Mouse (Mus musculus) intestine, postnatal 0 days (tissue): ENCODE measurements around the gene Adgrf3. TPM values are rescaled to one million over a fixed set of nuclear protein-coding genes. Genes with fewer than 3 reads are reported as not detected.

Source experiments
- ATAC-seq: fragments of 200-750 bp; cut with Nextera tagmentation; 2 replicates; pipeline ENCODE4 v1.8.0; 2017; ENCODE audit warnings: mild to moderate bottlenecking, moderate TSS enrichment, moderate library complexity
- H3K27ac ChIP-seq: fragments of 300-500 bp; sonication (generic); 2 replicates; pipeline ENCODE4 v1.5.1; 2014; ENCODE audit warnings: mild to moderate bottlenecking, low read depth, low read length, moderate library complexity
- H3K27me3 ChIP-seq: fragments of 300-500 bp; sonication (generic); replicated peaks from 2 replicates; pipeline ENCODE4 v1.6.1; 2014; ENCODE audit warnings: low read length, mixed read lengths; ENCODE audit not compliant: control insufficient read depth, insufficient read depth
- H3K36me3 ChIP-seq: fragments of 300-500 bp; sonication (generic); 2 replicates; pipeline ENCODE4 v1.6.1; 2014; ENCODE audit warnings: mild to moderate bottlenecking, moderate library complexity; ENCODE audit not compliant: control insufficient read depth, insufficient read depth
- H3K4me1 ChIP-seq: fragments of 300-500 bp; sonication (generic); replicated peaks from 2 replicates; pipeline ENCODE4 v1.6.1; 2014; ENCODE audit warnings: antibody characterized with exemption, low read length, mixed read lengths; ENCODE audit not compliant: control insufficient read depth, insufficient read depth
- H3K4me2 ChIP-seq: fragments of 300-500 bp; sonication (generic); replicated peaks from 2 replicates; pipeline ENCODE4 v1.6.1; 2014; ENCODE audit warnings: low read depth, mild to moderate bottlenecking, moderate library complexity
- H3K4me3 ChIP-seq: fragments of 300-500 bp; sonication (generic); 2 replicates; pipeline ENCODE4 v1.5.1; 2014; ENCODE audit warnings: low read depth, low read length
- H3K9ac ChIP-seq: fragments of 300-500 bp; sonication (generic); 2 replicates; pipeline ENCODE4 v1.6.1; 2014; ENCODE audit warnings: mild to moderate bottlenecking, low read depth, low read length
- H3K9me3 ChIP-seq: fragments of 300-500 bp; sonication (generic); 2 replicates; pipeline ENCODE4 v1.6.1; 2016; ENCODE audit warnings: mixed run types; ENCODE audit not compliant: control insufficient read depth
- CTCF ChIP-seq: sonication (generic); IDR thresholded peaks from 2 replicates; pipeline ENCODE4 v1.5.1; 2016; ENCODE audit warnings: low read depth, mild to moderate bottlenecking, control low read depth, antibody characterized with exemption, moderate library complexity
- whole genome bisulfite sequencing: fragments of 180-500 bp; shearing (Covaris S2); extraction: QIAGEN DNeasy Blood & Tissue Kit; methylation state at CpG from one replicate; pipeline ENCODE4 v1.1.7; 2014; 5-methylcytosine and 5-hydroxymethylcytosine counted together
- microRNA counts: library from miRNA; unstranded; fragments of <30 nt; microRNA quantifications from one replicate; lab custom pipeline; 2016
- microRNA-seq: library from miRNA; unstranded; fragments of <30 nt; microRNA quantifications from one replicate; pipeline ENCODE4, GENCODE M21; 2016
- polyA plus RNA-seq: library from polyadenylated mRNA; unstranded; fragments of >200 nt; fragmentation: Nextera tagmentation; extraction: Ambion mirVana; gene quantifications from 2 replicates; pipeline ENCODE4 v1.2.1, GENCODE M21; 2015

The Adgrf3 gene
- polyA plus RNA-seq, 1 experiment from 2014 or later: 0.07 TPM

- Histone ChIP-seq H3K4me2 (peak overlapping the region; percentile 43; the same call in 1 of the 2 replicates), H3K36me3 (peaks cover 18% of the 10 kb centered on the region; the same call in 1 of the 2 replicates), H3K4me1 (0 out of 2 replicates have a peak, but pooled peaks cover 3% of the 10 kb centered on the region), H3K4me3 (no peak overlapping the region), H3K9me3 (no peaks in the 10 kb centered on the region), H3K9ac (no peak overlapping the region), H3K27ac (peak overlapping the region; percentile 55; the same call in 1 of the 2 replicates), H3K27me3 (no peaks in the 10 kb centered on the region)
- no peak for TF ChIP-seq CTCF
- ATAC-seq: no peak
- WGBS: 36% methylated on average over 1 of the region's 1 CpGs
These were observed 53.1 kb downstream of the Adgrf3 start for GRCm38 (mm10) chr5:30152413-30152812.

DNA sequence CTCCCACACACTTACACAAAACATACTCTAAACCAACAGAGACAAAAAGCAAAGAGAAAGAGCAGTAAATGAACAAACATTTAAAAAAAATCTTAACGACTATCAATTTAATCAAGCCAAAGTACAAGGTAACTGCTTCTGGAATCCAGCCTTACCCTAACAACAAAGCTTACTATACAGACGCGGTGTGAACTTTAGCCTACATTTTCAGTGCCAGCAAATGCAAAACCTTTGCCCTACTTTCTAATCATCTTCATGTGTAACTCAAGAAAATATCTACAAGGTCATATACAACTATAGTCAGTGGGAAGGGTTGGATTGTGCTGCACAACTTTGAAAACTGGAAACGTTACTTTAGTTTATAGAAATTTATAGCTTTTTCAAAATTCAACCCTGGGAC lies 53.5 kb downstream of the Adgrf3 start:
- Histone ChIP-seq H3K4me3 (no peak overlapping the region), H3K27me3 (no peaks in the 10 kb centered on the region), H3K9me3 (no peaks in the 10 kb centered on the region), H3K27ac (peak overlapping the region; percentile 55), H3K4me2 (peak overlapping the region; percentile 35; the same call in 1 of the 2 replicates), H3K9ac (no peak overlapping the region), H3K4me1 (0 out of 2 replicates have a peak, but pooled peaks cover 3% of the 10 kb centered on the region), H3K36me3 (peaks cover 20% of the 10 kb centered on the region; the same call in 1 of the 2 replicates)
- TF ChIP-seq CTCF: no peak
- 36% methylated on average over 4 of the region's 4 CpGs for WGBS
- peak; percentile 69 for ATAC-seq

DNA sequence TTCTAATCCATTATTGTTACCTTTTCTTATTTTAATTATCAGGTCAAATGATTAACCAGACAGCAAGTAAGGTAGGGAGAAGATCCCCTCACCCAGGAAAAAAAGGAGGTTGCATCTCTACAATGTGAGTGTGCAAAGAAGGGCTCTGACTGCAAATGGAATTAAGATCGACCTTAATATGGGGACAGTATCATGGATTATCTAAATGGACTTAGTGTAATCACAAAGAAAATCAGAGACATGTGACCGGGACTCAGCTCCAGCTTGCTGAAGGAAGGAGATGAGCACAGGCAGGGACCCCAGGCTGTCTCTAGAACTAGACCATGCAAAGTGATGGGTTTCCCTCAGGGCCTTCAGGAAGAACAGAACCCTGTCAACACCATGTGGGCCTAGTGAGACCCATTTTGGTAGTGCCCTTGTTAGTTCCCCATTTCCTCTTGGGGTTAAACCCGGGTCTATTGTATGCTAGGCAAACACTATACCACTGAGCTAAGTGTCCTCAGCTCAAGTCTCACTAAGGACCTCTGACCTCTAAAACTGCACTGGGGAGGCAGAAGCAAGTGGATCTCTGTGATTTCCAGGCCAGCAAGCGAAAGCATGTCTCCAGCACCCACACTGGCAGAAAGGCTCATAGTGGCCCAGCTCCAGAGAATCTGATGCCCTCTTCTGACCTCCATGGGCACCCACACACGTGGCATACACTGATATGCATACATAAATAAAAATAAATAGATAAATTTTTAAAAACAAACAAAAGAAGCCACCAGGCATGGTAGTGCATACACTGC lies 57.2 kb downstream of the Adgrf3 start:
- WGBS: 74% methylated on average over 5 of the region's 5 CpGs
- Histone ChIP-seq H3K9ac (no peak overlapping the region), H3K4me3 (no peak overlapping the region), H3K27ac (no peak overlapping the region), H3K4me2 (no peak overlapping the region), H3K27me3 (no peaks in the 10 kb centered on the region), H3K4me1 (0 out of 2 replicates have a peak, but pooled peaks cover 3% of the 10 kb centered on the region), H3K9me3 (no peaks in the 10 kb centered on the region), H3K36me3 (peaks cover 53% of the 10 kb centered on the region)
- no peak for ATAC-seq
- TF ChIP-seq CTCF: no peak

DNA sequence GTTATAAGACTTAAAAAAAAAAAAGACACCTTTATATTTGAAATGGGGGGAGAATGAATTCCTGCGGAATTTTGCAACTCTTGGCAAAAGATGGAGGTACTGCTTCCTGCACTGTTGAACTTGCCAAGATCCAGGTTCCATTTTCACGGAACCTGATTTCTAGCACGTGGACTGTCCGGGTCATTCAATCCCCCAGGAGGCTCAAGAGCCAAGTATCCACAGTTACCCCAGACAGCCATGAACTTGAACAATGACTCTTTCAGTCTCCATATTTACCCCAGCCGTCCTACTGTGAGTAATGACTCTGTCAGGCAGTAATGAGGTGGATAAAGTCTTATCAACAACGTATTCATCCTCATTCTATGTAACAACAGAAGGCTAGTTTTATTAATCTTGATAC lies 59.0 kb downstream of the Adgrf3 start:
- Histone ChIP-seq H3K9me3 (no peaks in the 10 kb centered on the region), H3K36me3 (peaks cover 69% of the 10 kb centered on the region), H3K27me3 (no peaks in the 10 kb centered on the region), H3K4me3 (no peak overlapping the region), H3K4me2 (no peak overlapping the region), H3K27ac (no peak overlapping the region), H3K4me1 (0 out of 2 replicates have a peak, but pooled peaks cover 3% of the 10 kb centered on the region), H3K9ac (no peak overlapping the region)
- TF ChIP-seq CTCF: no peak
- WGBS: 82% methylated on average over 6 of the region's 6 CpGs
- ATAC-seq: no peak

MicroRNAs within 50 kb of the gene (microRNA counts, 519-probe panel; counts per million panel counts)
- 1,939 counts per million, percentile 12 among the panel's probes with 10 or more counts for microRNA mmu-miR-1960 (lab: Ali Mortazavi, UCI)

Small RNA genes lying within 50 kb of the gene (microRNA-seq; reads per million reads assigned to microRNA genes)
- not detected for gene Mir1960

Other genes starting within 250 kb of the Adgrf3 start
- 0.17 and 0.34 TPM in 2 replicates for gene Il6, start 192.6 kb downstream of the Adgrf3 start, polyA plus RNA-seq
- gene Tyms, start 132.1 kb downstream of the Adgrf3 start, polyA plus RNA-seq: 78.7 and 80.9 TPM in 2 replicates
- 0.20 TPM in 2 replicates for gene Garem2, start 100.6 kb downstream of the Adgrf3 start, polyA plus RNA-seq
- not detected in 2 replicates for gene 3110082J24Rik, start 99.6 kb downstream of the Adgrf3 start, polyA plus RNA-seq
- 301 and 307 TPM in 2 replicates for gene Hadha, start 50.6 kb downstream of the Adgrf3 start, polyA plus RNA-seq
- 392 and 420 TPM in 2 replicates for gene Hadhb, start 50.5 kb downstream of the Adgrf3 start, polyA plus RNA-seq
- 66.2 and 78.5 TPM in 2 replicates for gene Selenoi, start 26.9 kb upstream of the Adgrf3 start, polyA plus RNA-seq
- gene Drc1, start 75.7 kb upstream of the Adgrf3 start, polyA plus RNA-seq: 0.72 and 1.1 TPM in 2 replicates